Mouse (Mus musculus) forebrain, embryonic 13.5 days (tissue): ENCODE results near the gene Dgka. TPM values are rescaled to one million over a fixed set of nuclear protein-coding genes. Genes with fewer than 3 reads are reported as not detected.
"Not testable (repeated sequence)": the region's sequence is repeated elsewhere in the genome, so short reads cannot be mapped to it uniquely, and the experiment has no call there.

Experiments
- ATAC-seq: fragments of 200-750 bp; cut with Nextera tagmentation; 2 replicates; pipeline ENCODE4 v1.8.0; 2017
- H3K27ac ChIP-seq: fragments of 300-500 bp; sonication (generic); 2 replicates; pipeline ENCODE4 v1.5.1; 2015; ENCODE audit warnings: inconsistent platforms, mild to moderate bottlenecking, moderate library complexity
- H3K27me3 ChIP-seq: fragments of 300-500 bp; sonication (generic); 2 replicates; pipeline ENCODE4 v1.6.1; 2015; ENCODE audit warnings: mild to moderate bottlenecking, inconsistent platforms
- H3K36me3 ChIP-seq: fragments of 300-500 bp; sonication (generic); 2 replicates; pipeline ENCODE4 v1.6.1; 2015; ENCODE audit warnings: mild to moderate bottlenecking, inconsistent platforms; ENCODE audit not compliant: poor library complexity, severe bottlenecking
- H3K4me1 ChIP-seq: fragments of 300-500 bp; sonication (generic); 2 replicates; pipeline ENCODE4 v1.6.1; 2015; ENCODE audit warnings: inconsistent platforms
- H3K4me2 ChIP-seq: fragments of 300-500 bp; sonication (generic); 2 replicates; pipeline ENCODE4 v1.6.1; 2015; ENCODE audit warnings: inconsistent platforms, mild to moderate bottlenecking, moderate library complexity
- H3K4me3 ChIP-seq: fragments of 300-500 bp; sonication (generic); 2 replicates; pipeline ENCODE4 v1.5.1; 2015; ENCODE audit warnings: mild to moderate bottlenecking, inconsistent platforms
- H3K9ac ChIP-seq: fragments of 300-500 bp; sonication (generic); 2 replicates; pipeline ENCODE4 v1.6.1; 2015; ENCODE audit warnings: mild to moderate bottlenecking, inconsistent platforms
- H3K9me3 ChIP-seq: fragments of 300-500 bp; sonication (generic); replicated peaks from 2 replicates; pipeline ENCODE4 v1.6.1; 2016; ENCODE audit warnings: inconsistent platforms
- WGBS: fragments of 180-500 bp; shearing (Covaris S2); methylation state at CpG from one replicate; pipeline ENCODE4 v1.1.7; 2015; 5-methylcytosine and 5-hydroxymethylcytosine counted together
- polyA plus RNA-seq: library from polyadenylated mRNA; unstranded; fragments of >200 nt; fragmentation: Nextera tagmentation; extraction: Ambion mirVana; gene quantifications from 2 replicates; pipeline ENCODE4 v1.2.1, GENCODE M21; 2015

The Dgka gene
- polyA plus RNA-seq, 1 experiment from 2014 or later: 3.6 TPM

- H3K9me3 ChIP-seq, ATAC-seq, H3K9ac ChIP-seq, H3K4me3 ChIP-seq, H3K4me2 ChIP-seq, H3K4me1 ChIP-seq, H3K36me3 ChIP-seq, H3K27me3 ChIP-seq, H3K27ac ChIP-seq: not testable (repeated sequence)
- WGBS: 83% methylated on average over 4 of the region's 4 CpGs
These were observed 19.2 kb downstream of the Dgka start for GRCm38 (mm10) chr10:128725466-128725865.

- no peak overlapping the region for H3K4me3 ChIP-seq
- no peaks in the 10 kb centered on the region for H3K4me1 ChIP-seq
- whole genome bisulfite sequencing: 90% methylated on average over 19 of the region's 19 CpGs
These were observed 28.8 kb downstream of the Dgka start for GRCm38 (mm10) chr10:128715559-128716537.

GRCm38 (mm10) chr10:128711318-128711717 is 33.3 kb downstream of the Dgka start:
- H3K27me3 ChIP-seq, H3K9ac ChIP-seq, H3K4me2 ChIP-seq, H3K4me1 ChIP-seq, ATAC-seq, H3K9me3 ChIP-seq, H3K4me3 ChIP-seq, H3K27ac ChIP-seq, H3K36me3 ChIP-seq: not testable (repeated sequence)
- 94% methylated on average over 7 of the region's 7 CpGs for WGBS

More at GRCm38 (mm10) chr10:128715559-128716537, 28.8 kb downstream of the Dgka start:
- ATAC-seq: no peak
- Histone ChIP-seq H3K4me2 (no peak overlapping the region), H3K9me3 (no peaks in the 10 kb centered on the region), H3K27me3 (no peaks in the 10 kb centered on the region), H3K27ac (no peak overlapping the region), H3K9ac (no peak overlapping the region), H3K36me3 (no peaks in the 10 kb centered on the region)

GRCm38 (mm10) chr10:128705317-128705693 is 39.4 kb downstream of the Dgka start:
- Histone ChIP-seq H3K9ac (peak overlapping the region; percentile 49), H3K4me2 (peak overlapping the region; percentile 85), H3K4me3 (peak overlapping the region; percentile 79), H3K4me1 (peaks cover 16% of the 10 kb centered on the region), H3K27ac (peak overlapping the region; percentile 36; the same call in 1 of the 2 replicates), H3K36me3 (peaks cover 25% of the 10 kb centered on the region), H3K27me3 (peaks cover 3% of the 10 kb centered on the region; the same call in 1 of the 2 replicates), H3K9me3 (no peaks in the 10 kb centered on the region)
- WGBS: 8% methylated on average over 11 of the region's 11 CpGs
- ATAC-seq: peak; percentile 48

DNA sequence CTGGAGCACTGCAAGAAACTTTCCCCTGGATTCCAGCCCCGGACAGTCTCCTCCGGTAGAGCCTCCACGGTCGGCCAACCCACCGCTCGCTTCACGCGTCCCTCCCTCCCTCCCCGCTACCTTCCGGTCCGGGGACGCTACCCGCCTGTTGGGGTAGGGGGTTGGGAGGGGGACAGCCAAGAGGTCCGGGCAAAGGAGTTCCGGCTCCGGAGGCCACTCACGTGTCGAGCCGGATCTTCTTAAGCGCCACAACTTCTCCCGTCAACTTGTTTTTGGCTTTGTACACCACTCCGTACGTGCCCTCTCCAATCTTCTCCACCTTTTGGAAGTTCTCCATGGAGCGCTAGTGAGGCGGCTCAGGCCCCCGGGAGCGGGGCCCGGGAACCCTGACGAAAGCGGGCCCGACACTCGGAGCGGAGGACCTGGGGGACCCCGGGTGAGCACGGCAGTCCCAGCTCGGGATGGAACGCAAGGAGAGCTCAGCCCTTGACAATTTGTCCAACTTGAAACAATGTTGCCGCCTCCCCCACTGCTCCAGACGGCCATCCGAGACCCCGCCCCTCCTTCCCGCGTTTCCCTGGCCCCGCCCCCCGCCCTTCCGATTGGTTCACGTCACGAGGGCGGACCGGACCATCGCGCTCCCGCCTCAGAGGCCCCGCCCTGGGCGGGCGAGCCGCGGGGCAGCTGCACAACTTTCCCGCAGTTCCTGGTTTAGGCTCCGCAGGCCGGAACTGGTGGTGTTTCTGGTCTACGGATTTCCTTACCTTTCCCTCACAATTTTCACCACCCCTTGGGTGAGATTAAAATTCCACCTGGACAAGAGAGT is 40.0 kb downstream of the Dgka start, which contains the start of gene Cdk2:
TSS of gene Cdk2 (minus strand) at position 541 of the 826 bp plus-strand sequence.
- peak; percentile 94 for ATAC-seq
- Histone ChIP-seq H3K27me3 (peaks cover 3% of the 10 kb centered on the region; the same call in 1 of the 2 replicates), H3K4me1 (peaks cover 16% of the 10 kb centered on the region), H3K4me3 (peak within 1 kb of the TSS; percentile 79), H3K4me2 (peak within 1 kb of the TSS; percentile 85), H3K9me3 (no peaks in the 10 kb centered on the region), H3K36me3 (peaks cover 30% of the 10 kb centered on the region), H3K27ac (peak within 1 kb of the TSS; percentile 80), H3K9ac (peak within 1 kb of the TSS; percentile 73)
- WGBS: 0% methylated on average over 59 of the region's 62 CpGs

DNA sequence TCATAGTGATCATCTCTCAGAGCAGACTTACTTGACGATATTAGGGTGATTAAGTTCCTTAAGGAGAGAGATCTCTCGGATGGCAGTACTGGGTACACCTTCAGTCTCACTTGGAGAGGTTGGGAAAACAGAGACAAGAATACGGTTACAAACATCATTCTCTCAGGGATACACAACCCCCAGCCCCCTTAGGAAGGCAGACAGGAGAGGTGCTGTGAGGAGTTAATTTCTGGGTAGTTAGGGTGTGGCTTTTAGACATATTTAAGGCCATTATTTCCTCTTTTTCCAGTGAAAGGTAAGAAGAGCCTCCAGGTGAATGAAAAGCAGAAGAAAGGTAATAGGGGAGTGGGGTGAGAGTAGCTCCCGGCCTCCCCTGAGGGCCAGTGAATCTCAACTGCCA is 40.8 kb downstream of the Dgka start, which contains the start of gene Pmel:
TSS of gene Pmel (plus strand) at position 301 of the 400 bp plus-strand sequence.
- H3K36me3 ChIP-seq: peaks cover 38% of the 10 kb centered on the region
- no peak for ATAC-seq
- H3K27ac ChIP-seq: peak within 1 kb of the TSS; percentile 80
- peak within 1 kb of the TSS; percentile 85 for H3K4me2 ChIP-seq
- WGBS: 22% methylated on average over 4 of the region's 4 CpGs
- H3K27me3 ChIP-seq: peaks cover 3% of the 10 kb centered on the region; the same call in 1 of the 2 replicates
- no peaks in the 10 kb centered on the region for H3K9me3 ChIP-seq
- peak within 1 kb of the TSS; percentile 79 for H3K4me3 ChIP-seq
- peak within 1 kb of the TSS; percentile 73 for H3K9ac ChIP-seq
- H3K4me1 ChIP-seq: peaks cover 16% of the 10 kb centered on the region

DNA sequence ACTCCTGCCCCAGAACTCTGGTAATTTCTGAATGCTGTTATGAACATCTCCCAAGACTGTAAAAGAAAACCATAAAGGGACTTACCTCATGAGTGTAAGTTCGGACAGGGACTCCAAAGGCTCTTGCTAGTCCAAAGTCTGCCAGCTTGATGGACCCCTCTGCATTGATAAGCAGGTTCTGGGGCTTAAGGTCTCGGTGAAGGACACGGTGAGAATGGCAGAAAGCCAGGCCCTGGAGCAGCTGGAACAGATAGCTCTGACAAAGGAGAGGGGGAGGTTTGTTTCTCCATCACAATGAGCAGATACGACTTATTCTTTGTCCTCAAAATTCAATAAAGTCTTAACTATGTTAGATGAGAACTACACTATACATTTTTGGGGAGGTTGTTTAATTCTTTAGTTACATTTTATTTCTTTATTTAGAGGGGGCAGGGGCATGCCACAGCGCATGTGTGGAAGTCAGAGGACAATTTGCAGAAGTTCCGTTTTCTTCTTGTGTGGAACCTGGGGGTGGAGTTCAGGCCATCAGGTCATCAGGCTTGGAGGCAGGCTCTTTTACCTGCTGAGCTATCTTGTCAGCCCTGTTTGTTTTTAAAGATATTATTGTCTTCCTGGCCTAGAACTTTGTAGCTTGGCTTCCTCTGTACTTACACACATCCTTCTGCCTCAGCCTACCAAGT is 42.2 kb downstream of the Dgka start:
- Histone ChIP-seq H3K36me3 (peaks cover 46% of the 10 kb centered on the region), H3K9me3 (no peaks in the 10 kb centered on the region), H3K4me1 (peaks cover 16% of the 10 kb centered on the region), H3K4me2 (no peak overlapping the region), H3K9ac (no peak overlapping the region), H3K27ac (no peak overlapping the region), H3K4me3 (no peak overlapping the region), H3K27me3 (peaks cover 3% of the 10 kb centered on the region; the same call in 1 of the 2 replicates)
- ATAC-seq: no peak
- 84% methylated on average over 6 of the region's 6 CpGs for WGBS

GRCm38 (mm10) chr10:128700712-128701111 is 43.9 kb downstream of the Dgka start:
- peaks cover 19% of the 10 kb centered on the region for H3K4me1 ChIP-seq
- no peak overlapping the region for H3K9ac ChIP-seq
- WGBS: 91% methylated on average over 5 of the region's 5 CpGs
- ATAC-seq: no peak
- H3K4me3 ChIP-seq: no peak overlapping the region
- H3K27me3 ChIP-seq: no peaks in the 10 kb centered on the region
- no peaks in the 10 kb centered on the region for H3K9me3 ChIP-seq
- H3K36me3 ChIP-seq: peaks cover 46% of the 10 kb centered on the region
- H3K27ac ChIP-seq: no peak overlapping the region
- no peak overlapping the region for H3K4me2 ChIP-seq

DNA sequence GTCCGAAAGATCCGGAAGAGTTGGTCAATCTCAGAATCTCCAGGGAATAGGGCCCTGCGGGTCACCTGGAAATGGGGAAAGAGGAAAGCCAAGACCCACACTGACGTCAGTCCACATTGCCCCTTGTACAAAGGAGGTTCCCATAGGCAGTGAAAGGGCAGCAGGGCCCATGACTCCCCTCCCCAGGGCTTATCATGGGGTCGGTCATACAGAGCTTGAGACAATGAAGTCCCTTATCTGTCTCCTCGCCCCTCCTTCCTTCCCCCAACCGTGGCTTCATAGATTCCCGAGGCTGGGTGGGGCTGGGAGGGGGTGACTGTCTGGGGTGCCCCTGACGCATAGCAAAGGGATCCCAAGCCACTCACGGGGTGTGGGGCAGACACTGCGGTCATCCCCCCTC is 45.0 kb downstream of the Dgka start:
- H3K9me3 ChIP-seq: no peaks in the 10 kb centered on the region
- H3K4me3 ChIP-seq: no peak overlapping the region
- H3K4me2 ChIP-seq: no peak overlapping the region
- H3K9ac ChIP-seq: no peak overlapping the region
- ATAC-seq: no peak
- peaks cover 46% of the 10 kb centered on the region for H3K36me3 ChIP-seq
- H3K4me1 ChIP-seq: peaks cover 23% of the 10 kb centered on the region
- 90% methylated on average over 11 of the region's 11 CpGs for WGBS
- no peak overlapping the region for H3K27ac ChIP-seq
- no peaks in the 10 kb centered on the region for H3K27me3 ChIP-seq

GRCm38 (mm10) chr10:128699006-128699405 is 45.6 kb downstream of the Dgka start:
- ATAC-seq: no peak
- Histone ChIP-seq H3K4me1 (peaks cover 23% of the 10 kb centered on the region), H3K27ac (no peak overlapping the region), H3K9ac (no peak overlapping the region), H3K9me3 (no peaks in the 10 kb centered on the region), H3K36me3 (peaks cover 46% of the 10 kb centered on the region), H3K27me3 (no peaks in the 10 kb centered on the region), H3K4me3 (no peak overlapping the region), H3K4me2 (no peak overlapping the region)
- WGBS: 86% methylated on average over 5 of the region's 5 CpGs

DNA sequence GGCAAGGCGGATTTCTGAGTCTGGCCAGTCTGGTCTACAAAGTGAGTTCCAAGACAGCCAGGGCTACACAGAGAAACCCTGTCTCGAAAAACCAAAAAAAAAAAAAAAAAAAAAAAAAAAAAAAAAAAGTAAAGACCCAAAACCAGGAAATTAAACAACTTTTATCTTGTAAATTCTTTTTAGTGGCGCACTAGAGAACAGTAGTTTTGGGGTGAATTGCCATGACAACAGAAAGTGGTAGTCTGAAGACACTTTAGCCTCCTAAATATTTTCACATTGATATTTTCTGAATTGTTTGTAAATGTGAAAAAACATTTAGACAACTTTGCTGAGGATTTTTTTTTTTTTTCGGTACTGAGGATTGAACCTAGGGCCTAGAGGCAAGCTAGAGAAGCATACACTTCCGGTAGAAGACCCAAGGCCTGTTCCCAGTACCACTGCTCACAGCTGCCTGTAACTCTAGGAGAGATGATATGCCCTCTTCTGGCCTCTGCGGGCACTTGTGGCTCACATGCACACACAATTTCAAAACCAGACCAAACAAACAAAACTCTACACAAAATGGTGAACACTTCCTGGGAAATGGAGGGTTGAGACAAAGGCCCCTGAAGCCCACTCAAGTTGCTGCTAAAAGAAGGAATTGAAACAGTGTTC is 47.5 kb downstream of the Dgka start:
- Histone ChIP-seq H3K36me3 (peaks cover 40% of the 10 kb centered on the region), H3K27ac (peak overlapping the region; percentile 57; the same call in 1 of the 2 replicates)
- WGBS: 88% methylated on average over 6 of the region's 6 CpGs

More for the DNA sequence above, 47.5 kb downstream of the Dgka start:
- Histone ChIP-seq H3K9ac (no peak overlapping the region), H3K27me3 (no peaks in the 10 kb centered on the region), H3K4me3 (peak overlapping the region; percentile 94; the same call in 1 of the 2 replicates), H3K9me3 (no peaks in the 10 kb centered on the region), H3K4me1 (peaks cover 16% of the 10 kb centered on the region), H3K4me2 (peak overlapping the region; percentile 52)
- ATAC-seq: no peak
